Mouse (Mus musculus): ENCODE results near the gene Stx8. TPM values are rescaled to one million over a fixed set of nuclear protein-coding genes. Genes with fewer than 3 reads are reported as not detected.

Gene Stx8
- polyA plus RNA-seq, 2 experiments = 23.3 to 65.3 TPM

DNA sequence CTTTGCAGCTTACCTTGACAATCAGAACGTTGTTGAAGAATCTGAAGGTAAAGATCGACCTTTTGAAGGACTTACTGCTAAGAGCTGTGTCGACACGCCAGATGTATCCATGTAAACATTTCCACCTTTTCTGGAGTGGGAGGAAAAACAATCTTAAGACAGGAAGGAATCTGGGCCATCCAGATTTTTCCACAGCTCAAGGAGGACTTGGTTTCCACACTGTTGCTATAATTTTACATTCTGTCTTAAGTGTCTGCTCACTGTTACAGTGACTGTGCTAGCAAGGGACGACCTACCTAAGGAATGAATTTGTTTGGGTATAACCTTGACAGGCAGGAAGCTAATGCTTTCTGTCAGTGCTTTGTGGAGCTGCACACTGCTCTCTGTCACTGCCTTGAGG lies 7.2 kb downstream of the Stx8 start:
- Histone ChIP-seq H3K36me3 (ENCODE audit: control insufficient read depth, insufficient read depth, low read length) (peaks cover 25% of the 10 kb centered on the region), H3K4me2 (replicated peaks; ENCODE audit: low read depth, low read length, severe bottlenecking) (no peak overlapping the region), H3K9me3 (ENCODE audit: control insufficient read depth, low read length) (no peaks in the 10 kb centered on the region), H3K4me1 (ENCODE audit: control insufficient read depth, insufficient read depth, low read length) (no peaks in the 10 kb centered on the region), H3K27ac (replicated peaks; ENCODE audit: low read depth, low read length) (no peak overlapping the region), H3K27me3 (ENCODE audit: control insufficient read depth, insufficient read depth, low read length) (no peaks in the 10 kb centered on the region), H3K4me3 (replicated peaks; ENCODE audit: low read length) (no peak overlapping the region), H3K9ac (ENCODE audit: low read depth, low read length, severe bottlenecking) (no peak overlapping the region)
- DNase-seq (ENCODE audit: low spot score) (no peak), ATAC-seq (ENCODE audit: low FRiP score, low read depth) (no peak)
- no peak for TF ChIP-seq POLR2A (IDR thresholded peaks at IDR 0.05; ENCODE audit: borderline replicate concordance, extremely low read depth, insufficient read depth, insufficient read length)
- 92% methylated on average over 5 of the region's 5 CpGs for WGBS

DNA sequence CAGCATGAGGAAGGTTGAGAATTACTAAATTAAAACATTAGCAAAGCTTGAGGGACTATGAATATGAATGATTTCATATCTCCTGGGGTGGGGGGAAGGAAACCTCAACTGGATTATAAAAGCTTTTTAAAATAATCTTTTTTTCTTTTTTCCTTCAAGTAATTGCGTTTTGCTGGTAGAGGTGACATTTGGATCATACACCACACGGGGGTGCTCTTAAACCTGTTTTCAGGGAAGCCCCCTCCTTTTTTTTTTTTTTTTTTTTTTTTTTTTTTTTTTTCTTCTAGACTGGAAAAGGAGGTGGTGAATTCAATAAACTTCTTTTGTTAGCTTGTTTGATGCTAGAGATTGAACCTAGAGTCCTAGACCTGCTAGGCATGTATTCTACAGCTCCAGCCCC lies 9.3 kb downstream of the Stx8 start:
- 13% methylated on average over 2 of the region's 2 CpGs for WGBS
- H3K4me1 ChIP-seq (ENCODE audit: control insufficient read depth, insufficient read depth, low read length) = no peaks in the 10 kb centered on the region
- no peak overlapping the region for H3K4me2 ChIP-seq (replicated peaks; ENCODE audit: low read depth, low read length, severe bottlenecking)
- H3K27ac ChIP-seq (replicated peaks; ENCODE audit: low read depth, low read length) = no peak overlapping the region
- no peak overlapping the region for H3K9ac ChIP-seq (ENCODE audit: low read depth, low read length, severe bottlenecking)
- ATAC-seq (ENCODE audit: low FRiP score, low read depth) = no peak
- peak; percentile 75 for DNase-seq (ENCODE audit: low spot score)
- H3K27me3 ChIP-seq (ENCODE audit: control insufficient read depth, insufficient read depth, low read length) = no peaks in the 10 kb centered on the region
- no peak for TF ChIP-seq POLR2A (IDR thresholded peaks at IDR 0.05; ENCODE audit: borderline replicate concordance, extremely low read depth, insufficient read depth, insufficient read length)
- H3K36me3 ChIP-seq (ENCODE audit: control insufficient read depth, insufficient read depth, low read length) = peaks cover 18% of the 10 kb centered on the region; the same call in 1 of the 2 replicates
- H3K4me3 ChIP-seq (replicated peaks; ENCODE audit: low read length) = no peak overlapping the region
- H3K9me3 ChIP-seq (ENCODE audit: control insufficient read depth, low read length) = no peaks in the 10 kb centered on the region

DNA sequence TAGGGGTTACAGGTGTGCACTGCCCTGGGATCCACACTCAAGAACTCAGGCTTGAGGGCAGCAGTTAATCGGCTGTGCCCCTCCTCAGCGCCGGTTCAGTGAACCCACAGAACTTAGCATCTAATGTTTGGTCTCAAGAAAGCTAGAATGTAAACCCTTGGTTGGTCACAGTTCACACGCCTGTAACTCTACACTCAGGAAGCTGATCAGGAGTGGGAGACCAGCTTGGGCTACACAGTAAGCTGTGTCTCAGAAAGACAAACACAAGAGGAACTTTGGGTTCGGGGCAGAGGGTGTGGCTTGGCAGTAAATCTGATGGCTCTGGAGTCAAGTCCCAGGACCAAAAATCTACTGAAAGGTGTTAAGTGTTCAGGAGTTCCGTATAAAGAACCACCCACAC lies 17.6 kb downstream of the Stx8 start:
- no peaks in the 10 kb centered on the region for H3K27me3 ChIP-seq (ENCODE audit: control insufficient read depth, insufficient read depth, low read length)
- 84% methylated on average over 6 of the region's 6 CpGs for WGBS
- H3K4me2 ChIP-seq (replicated peaks; ENCODE audit: low read depth, low read length, severe bottlenecking) = no peak overlapping the region
- no peak overlapping the region for H3K27ac ChIP-seq (replicated peaks; ENCODE audit: low read depth, low read length)
- no peak for DNase-seq (ENCODE audit: low spot score)
- no peak overlapping the region for H3K4me3 ChIP-seq (replicated peaks; ENCODE audit: low read length)
- no peak for ATAC-seq (ENCODE audit: low FRiP score, low read depth)
- TF ChIP-seq POLR2A (IDR thresholded peaks at IDR 0.05; ENCODE audit: borderline replicate concordance, extremely low read depth, insufficient read depth, insufficient read length) = no peak
- no peaks in the 10 kb centered on the region for H3K9me3 ChIP-seq (ENCODE audit: control insufficient read depth, low read length)
- H3K9ac ChIP-seq (ENCODE audit: low read depth, low read length, severe bottlenecking) = no peak overlapping the region
- 0 out of 2 replicates have a peak, but pooled peaks cover 3% of the 10 kb centered on the region for H3K36me3 ChIP-seq (ENCODE audit: control insufficient read depth, insufficient read depth, low read length)
- H3K4me1 ChIP-seq (ENCODE audit: control insufficient read depth, insufficient read depth, low read length) = no peaks in the 10 kb centered on the region

DNA sequence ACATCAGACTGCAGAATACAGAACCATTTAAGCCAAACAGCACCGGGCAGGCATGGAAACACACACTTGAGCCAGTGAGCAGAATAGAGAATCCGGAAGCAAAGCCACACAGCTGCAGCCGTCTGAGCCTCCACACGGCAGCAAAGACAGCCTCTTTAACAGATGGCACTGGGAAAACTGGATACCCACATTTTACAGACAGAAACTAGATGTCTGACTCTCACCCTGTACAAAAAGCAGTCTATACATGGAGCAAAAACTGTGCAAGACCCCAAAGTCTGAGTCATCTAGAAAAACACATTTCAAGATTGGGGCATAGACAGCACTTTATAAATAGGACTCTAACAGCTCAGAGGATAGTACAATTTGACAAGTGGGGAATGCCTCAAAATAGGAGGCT lies 25.2 kb downstream of the Stx8 start:
- Histone ChIP-seq H3K9ac (ENCODE audit: low read depth, low read length, severe bottlenecking) (no peak overlapping the region), H3K4me3 (replicated peaks; ENCODE audit: low read length) (no peak overlapping the region), H3K27me3 (ENCODE audit: control insufficient read depth, insufficient read depth, low read length) (no peaks in the 10 kb centered on the region), H3K36me3 (ENCODE audit: control insufficient read depth, insufficient read depth, low read length) (0 out of 2 replicates have a peak, but pooled peaks cover 9% of the 10 kb centered on the region), H3K9me3 (ENCODE audit: control insufficient read depth, low read length) (no peaks in the 10 kb centered on the region), H3K27ac (replicated peaks; ENCODE audit: low read depth, low read length) (no peak overlapping the region), H3K4me2 (replicated peaks; ENCODE audit: low read depth, low read length, severe bottlenecking) (no peak overlapping the region), H3K4me1 (ENCODE audit: control insufficient read depth, insufficient read depth, low read length) (no peaks in the 10 kb centered on the region)
- TF ChIP-seq POLR2A (IDR thresholded peaks at IDR 0.05; ENCODE audit: borderline replicate concordance, extremely low read depth, insufficient read depth, insufficient read length) = no peak
- ATAC-seq (ENCODE audit: low FRiP score, low read depth) (no peak), DNase-seq (ENCODE audit: low spot score) (no peak)
- 73% methylated on average over 4 of the region's 4 CpGs for WGBS

DNA sequence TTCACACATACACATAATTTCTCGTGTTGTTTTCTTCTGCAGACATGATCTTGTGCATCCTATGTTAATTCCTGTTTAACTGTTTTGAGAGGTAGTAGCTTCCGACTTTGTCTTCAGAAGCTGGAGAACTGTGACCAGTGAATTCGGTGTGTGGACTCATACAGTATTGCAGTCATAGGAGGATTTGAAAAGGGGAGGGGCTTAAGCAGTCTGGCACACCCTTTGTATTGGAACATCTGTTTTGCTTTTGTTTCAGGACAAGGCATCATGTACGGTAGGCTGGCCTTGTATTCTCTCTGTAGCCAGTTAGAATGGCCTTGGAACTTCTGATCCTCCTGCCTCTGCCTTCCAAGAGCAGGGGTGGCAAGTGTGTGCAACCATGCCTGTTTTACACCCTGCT lies 30.0 kb downstream of the Stx8 start:
- no peak overlapping the region for H3K4me2 ChIP-seq (replicated peaks; ENCODE audit: low read depth, low read length, severe bottlenecking)
- ATAC-seq (ENCODE audit: low FRiP score, low read depth) (no peak), DNase-seq (ENCODE audit: low spot score) (no peak)
- H3K27ac ChIP-seq (replicated peaks; ENCODE audit: low read depth, low read length) = no peak overlapping the region
- no peaks in the 10 kb centered on the region for H3K9me3 ChIP-seq (ENCODE audit: control insufficient read depth, low read length)
- TF ChIP-seq POLR2A (IDR thresholded peaks at IDR 0.05; ENCODE audit: borderline replicate concordance, extremely low read depth, insufficient read depth, insufficient read length) = no peak
- H3K9ac ChIP-seq (ENCODE audit: low read depth, low read length, severe bottlenecking) = no peak overlapping the region
- 0 out of 2 replicates have a peak, but pooled peaks cover 3% of the 10 kb centered on the region for H3K36me3 ChIP-seq (ENCODE audit: control insufficient read depth, insufficient read depth, low read length)
- 63% methylated on average over 4 of the region's 4 CpGs for WGBS
- 0 out of 2 replicates have a peak, but pooled peaks cover 3% of the 10 kb centered on the region for H3K4me1 ChIP-seq (ENCODE audit: control insufficient read depth, insufficient read depth, low read length)
- no peaks in the 10 kb centered on the region for H3K27me3 ChIP-seq (ENCODE audit: control insufficient read depth, insufficient read depth, low read length)
- H3K4me3 ChIP-seq (replicated peaks; ENCODE audit: low read length) = no peak overlapping the region

DNA sequence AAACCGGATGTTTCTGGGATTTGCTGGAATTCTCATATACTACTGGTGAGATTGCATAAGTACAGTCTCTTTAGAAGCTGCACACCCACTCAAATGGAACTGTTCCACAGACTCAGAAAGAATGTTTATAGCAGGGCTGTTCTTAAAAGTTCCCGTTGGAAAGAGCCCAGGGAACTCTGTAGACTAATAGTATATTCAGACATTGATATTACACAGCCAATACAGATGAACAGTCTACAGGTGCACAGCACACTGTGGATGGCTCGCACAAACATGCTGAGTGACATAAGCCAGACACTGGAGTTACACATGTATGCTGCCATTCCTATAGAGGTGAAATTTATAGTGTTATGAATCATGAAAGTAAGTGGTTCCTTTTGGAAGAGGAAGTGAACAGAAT lies 32.9 kb downstream of the Stx8 start:
- H3K27me3 ChIP-seq (ENCODE audit: control insufficient read depth, insufficient read depth, low read length) = no peaks in the 10 kb centered on the region
- no peak overlapping the region for H3K4me3 ChIP-seq (replicated peaks; ENCODE audit: low read length)
- H3K9me3 ChIP-seq (ENCODE audit: control insufficient read depth, low read length) = no peaks in the 10 kb centered on the region
- H3K9ac ChIP-seq (ENCODE audit: low read depth, low read length, severe bottlenecking) = no peak overlapping the region
- 0 out of 2 replicates have a peak, but pooled peaks have one; percentile 12 for ATAC-seq (ENCODE audit: low FRiP score, low read depth)
- no peak for TF ChIP-seq POLR2A (IDR thresholded peaks at IDR 0.05; ENCODE audit: borderline replicate concordance, extremely low read depth, insufficient read depth, insufficient read length)
- H3K27ac ChIP-seq (replicated peaks; ENCODE audit: low read depth, low read length) = no peak overlapping the region
- DNase-seq (ENCODE audit: low spot score) = no peak
- 61% methylated on average over 3 of the region's 3 CpGs for WGBS
- no peak overlapping the region for H3K4me2 ChIP-seq (replicated peaks; ENCODE audit: low read depth, low read length, severe bottlenecking)
- H3K4me1 ChIP-seq (ENCODE audit: control insufficient read depth, insufficient read depth, low read length) = 0 out of 2 replicates have a peak, but pooled peaks cover 3% of the 10 kb centered on the region
- H3K36me3 ChIP-seq (ENCODE audit: control insufficient read depth, insufficient read depth, low read length) = 0 out of 2 replicates have a peak, but pooled peaks cover 3% of the 10 kb centered on the region
